Comparison of ENCODE assay signal across 8 mouse cellular contexts in genomic region chr4:138547041-138547440, GRCm38 (mm10).
DNase-seq lines count a peak whose midpoint lies in the region; ATAC-seq and TF ChIP-seq lines count a peak whose summit lies in the region.
"Had no signal": no experiment of that assay in that cellular context is flagged by ENCODE, and none has a peak within 500 bp of the region (broad histone marks: within the 10 kb centered on the region; RNA-seq: fewer than 3 reads in every experiment).

No protein-coding gene starts in this region.

- no peak overlapping the region for H3K4me3 ChIP-seq in heart, postnatal 0 days (ENCODE audit: low read depth, low read length)
- H3K4me3 ChIP-seq in midbrain, embryonic 14.5 days (replicated peaks; ENCODE audit: low read depth, low read length), result no peak overlapping the region
- H3K4me3 ChIP-seq in midbrain, embryonic 11.5 days (ENCODE audit: low read depth, low read length), result no peak overlapping the region
- H3K4me3 ChIP-seq in forebrain, embryonic 12.5 days (replicated peaks), result no peak overlapping the region

- H3K27ac ChIP-seq in heart, postnatal 0 days (ENCODE audit: low read depth), result no peak overlapping the region
- H3K27ac ChIP-seq in midbrain, embryonic 14.5 days (replicated peaks; ENCODE audit: low read depth, low read length), result no peak overlapping the region
- no peak overlapping the region for H3K27ac ChIP-seq in midbrain, embryonic 11.5 days (ENCODE audit: low read depth, low read length)
- H3K27ac ChIP-seq in forebrain, embryonic 12.5 days, result no peak overlapping the region

- peaks cover 16% of the 10 kb centered on the region for H3K27me3 ChIP-seq in heart, postnatal 0 days (ENCODE audit: control insufficient read depth, insufficient read depth, low read length)
- no peaks in the 10 kb centered on the region for H3K27me3 ChIP-seq in midbrain, embryonic 14.5 days (ENCODE audit: control insufficient read depth, insufficient read depth, low read length)
- no peaks in the 10 kb centered on the region for H3K27me3 ChIP-seq in midbrain, embryonic 11.5 days (ENCODE audit: control insufficient read depth, insufficient read depth, low read length)
- no peaks in the 10 kb centered on the region for H3K27me3 ChIP-seq in splenic B cell, adult 2 months (ENCODE audit: control insufficient read depth, insufficient read depth, low read length, poor library complexity, severe bottlenecking)
- peaks cover 23% of the 10 kb centered on the region for H3K27me3 ChIP-seq in forebrain, embryonic 12.5 days

- no peak overlapping the region for H3K4me2 ChIP-seq in heart, postnatal 0 days (ENCODE audit: low read depth, low read length)
- no peak overlapping the region for H3K4me2 ChIP-seq in midbrain, embryonic 14.5 days (ENCODE audit: low read length)
- H3K4me2 ChIP-seq in midbrain, embryonic 11.5 days, result no peak overlapping the region
- no peak overlapping the region for H3K4me2 ChIP-seq in forebrain, embryonic 12.5 days

- DNase-seq in heart, postnatal 0 days (ENCODE audit: low spot score), result no peak
- no peak for DNase-seq in heart, postnatal 36 days
- peak; percentile 61 for DNase-seq in midbrain, embryonic 14.5 days
- no peak for DNase-seq in midbrain, embryonic 11.5 days (ENCODE audit: low spot score, missing footprints)
- peak; percentile 34 for DNase-seq in WW6 (ENCODE audit: low read depth, low spot score)
- DNase-seq in splenic B cell, adult 2 months (ENCODE audit: low read depth, low spot score), result peak; percentile 29

- no peaks in the 10 kb centered on the region for H3K36me3 ChIP-seq in heart, postnatal 0 days (replicated peaks; ENCODE audit: control insufficient read depth, insufficient read depth, low read length)
- no peaks in the 10 kb centered on the region for H3K36me3 ChIP-seq in midbrain, embryonic 14.5 days (ENCODE audit: control insufficient read depth, insufficient read depth, low read length)
- H3K36me3 ChIP-seq in midbrain, embryonic 11.5 days (ENCODE audit: control insufficient read depth, insufficient read depth, low read length), result no peaks in the 10 kb centered on the region
- H3K36me3 ChIP-seq in splenic B cell, adult 2 months (ENCODE audit: control insufficient read depth, insufficient read depth, low read length, poor library complexity, severe bottlenecking), result no peaks in the 10 kb centered on the region
- no peaks in the 10 kb centered on the region for H3K36me3 ChIP-seq in forebrain, embryonic 12.5 days (replicated peaks)

- H3K9me3 ChIP-seq in heart, postnatal 0 days (replicated peaks; ENCODE audit: control insufficient read depth, low read length), result no peaks in the 10 kb centered on the region
- no peaks in the 10 kb centered on the region for H3K9me3 ChIP-seq in midbrain, embryonic 14.5 days (ENCODE audit: control insufficient read depth, low read length)
- no peaks in the 10 kb centered on the region for H3K9me3 ChIP-seq in midbrain, embryonic 11.5 days (ENCODE audit: control insufficient read depth, low read length)
- no peaks in the 10 kb centered on the region for H3K9me3 ChIP-seq in forebrain, embryonic 12.5 days

- WGBS in heart, postnatal 0 days, result 51% methylated on average over 6 of the region's 6 CpGs
- 63% methylated on average over 6 of the region's 6 CpGs for WGBS in midbrain, embryonic 14.5 days
- WGBS in midbrain, embryonic 11.5 days, result 67% methylated on average over 6 of the region's 6 CpGs
- WGBS in forebrain, embryonic 12.5 days, result 66% methylated on average over 6 of the region's 6 CpGs

- intact Hi-C loops in heart, postnatal 36 days (cut with DNase I), result no loop called here

- peak; percentile 6; the same call in 1 of the 2 replicates for TF ChIP-seq CTCF in heart, postnatal 0 days (IDR thresholded peaks at IDR 0.05; ENCODE audit: low read depth)

- no peaks in the 10 kb centered on the region for H3K4me1 ChIP-seq in heart, postnatal 0 days (ENCODE audit: control insufficient read depth, insufficient read depth)
- peaks cover 20% of the 10 kb centered on the region for H3K4me1 ChIP-seq in midbrain, embryonic 14.5 days (ENCODE audit: control insufficient read depth, insufficient read depth, low read length)
- peaks cover 5% of the 10 kb centered on the region for H3K4me1 ChIP-seq in midbrain, embryonic 11.5 days (ENCODE audit: control insufficient read depth, insufficient read depth, low read length)
- peaks cover 24% of the 10 kb centered on the region for H3K4me1 ChIP-seq in forebrain, embryonic 12.5 days

- no peak for ATAC-seq in heart, postnatal 0 days (ENCODE audit: insufficient read depth, low read depth)
- no peak for ATAC-seq in midbrain, embryonic 14.5 days (ENCODE audit: low FRiP score, low TSS enrichment)
- no peak for ATAC-seq in midbrain, embryonic 11.5 days (ENCODE audit: low FRiP score)
- ATAC-seq in forebrain, embryonic 12.5 days (ENCODE audit: low FRiP score), result no peak
- ATAC-seq: activated CD4-positive, CD25-positive, alpha-beta regulatory T cell, adult 4 months had no signal

- TF ChIP-seq EP300 in heart, postnatal 0 days (IDR thresholded peaks at IDR 0.05; ENCODE audit: low read depth), result no peak

- H3K9ac ChIP-seq in heart, postnatal 0 days (replicated peaks; ENCODE audit: low read depth, low read length), result no peak overlapping the region
- H3K9ac ChIP-seq in midbrain, embryonic 14.5 days (replicated peaks; ENCODE audit: low read length), result no peak overlapping the region
- H3K9ac ChIP-seq in midbrain, embryonic 11.5 days (ENCODE audit: low read length), result no peak overlapping the region
- H3K9ac ChIP-seq in forebrain, embryonic 12.5 days, result no peak overlapping the region

Comparison
In these comparisons a context has a peak if more than half of its experiments do, and no peak if none do; other contexts are left out.
1. DNase-seq: peak in midbrain, embryonic 14.5 days (single experiment), WW6 (single experiment) and splenic B cell, adult 2 months (single experiment); none in heart, postnatal 0 days (single experiment), heart, postnatal 36 days (0 of 2) and midbrain, embryonic 11.5 days (single experiment).